Mouse (Mus musculus) erythroblast, embryonic 14.5 days (primary cell): ENCODE measurements around the gene Fscn3.

Experiments
- GATA1 ChIP-seq: IDR thresholded peaks from 2 replicates; pipeline ENCODE4 v1.6.1; 2012; ENCODE audit warnings: low read length, inconsistent platforms, mixed read lengths
- TAL1 ChIP-seq: IDR thresholded peaks from 3 replicates; pipeline ENCODE4 v1.6.1; 2012; ENCODE audit warnings: low read length, inconsistent platforms, mixed read lengths

- no peak for TF ChIP-seq GATA1
- TF ChIP-seq TAL1, result no peak
Measured at GRCm38 (mm10) chr6:28486905-28487304, 59.3 kb downstream of the Fscn3 start.
